Mouse (Mus musculus): ENCODE measurements at regions not wholly inside any gene's neighbourhood (a gene's known extent, or its start where the extent isn't known, plus 50 kb on each side); places are given as distances from the start of the nearest gene placed in this dataset.

GRCm38 (mm10) chr9:43440959-43441510 is 130.4 kb downstream of the Trim29 start:
- no peaks in the 10 kb centered on the region for H3K9me3 ChIP-seq (replicated peaks; ENCODE audit: control insufficient read depth, insufficient read depth, low read length, poor library complexity, severe bottlenecking)
- no peak overlapping the region for H3K27ac ChIP-seq (ENCODE audit: insufficient read depth, low read length)

GRCm38 (mm10) chr9:43445491-43445890 is 134.8 kb downstream of the Trim29 start:
- Histone ChIP-seq H3K36me3 (ENCODE audit: control insufficient read depth, insufficient read depth, low read length, poor library complexity, severe bottlenecking) (no peaks in the 10 kb centered on the region), H3K4me3 (ENCODE audit: low read depth, low read length) (no peak overlapping the region), H3K27ac (ENCODE audit: insufficient read depth, low read length) (no peak overlapping the region), H3K4me1 (ENCODE audit: control insufficient read depth, insufficient read depth, low read length) (no peaks in the 10 kb centered on the region), H3K9ac (ENCODE audit: low read depth, poor library complexity, severe bottlenecking) (no peak overlapping the region), H3K9me3 (replicated peaks; ENCODE audit: control insufficient read depth, insufficient read depth, low read length, poor library complexity, severe bottlenecking) (no peaks in the 10 kb centered on the region), H3K27me3 (ENCODE audit: control insufficient read depth, insufficient read depth, low read length, poor library complexity, severe bottlenecking) (no peaks in the 10 kb centered on the region)
- TF ChIP-seq EP300 (IDR thresholded peaks at IDR 0.05; ENCODE audit: insufficient read depth, low read depth, low read length) (no peak), POLR2A (IDR thresholded peaks at IDR 0.05; ENCODE audit: insufficient read depth, low read length) (no peak), CTCF (IDR thresholded peaks at IDR 0.05; ENCODE audit: low read depth, low read length) (no peak)

More at GRCm38 (mm10) chr9:43440959-43441510, 130.4 kb downstream of the Trim29 start:
- Histone ChIP-seq H3K27me3 (ENCODE audit: control insufficient read depth, insufficient read depth, low read length, poor library complexity, severe bottlenecking) (no peaks in the 10 kb centered on the region), H3K9ac (ENCODE audit: low read depth, poor library complexity, severe bottlenecking) (no peak overlapping the region), H3K4me1 (ENCODE audit: control insufficient read depth, insufficient read depth, low read length) (no peaks in the 10 kb centered on the region), H3K36me3 (ENCODE audit: control insufficient read depth, insufficient read depth, low read length, poor library complexity, severe bottlenecking) (no peaks in the 10 kb centered on the region), H3K4me3 (ENCODE audit: low read depth, low read length) (no peak overlapping the region)
- TF ChIP-seq EP300 (IDR thresholded peaks at IDR 0.05; ENCODE audit: insufficient read depth, low read depth, low read length) (no peak), POLR2A (IDR thresholded peaks at IDR 0.05; ENCODE audit: insufficient read depth, low read length) (no peak), CTCF (IDR thresholded peaks at IDR 0.05; ENCODE audit: low read depth, low read length) (no peak)

DNA sequence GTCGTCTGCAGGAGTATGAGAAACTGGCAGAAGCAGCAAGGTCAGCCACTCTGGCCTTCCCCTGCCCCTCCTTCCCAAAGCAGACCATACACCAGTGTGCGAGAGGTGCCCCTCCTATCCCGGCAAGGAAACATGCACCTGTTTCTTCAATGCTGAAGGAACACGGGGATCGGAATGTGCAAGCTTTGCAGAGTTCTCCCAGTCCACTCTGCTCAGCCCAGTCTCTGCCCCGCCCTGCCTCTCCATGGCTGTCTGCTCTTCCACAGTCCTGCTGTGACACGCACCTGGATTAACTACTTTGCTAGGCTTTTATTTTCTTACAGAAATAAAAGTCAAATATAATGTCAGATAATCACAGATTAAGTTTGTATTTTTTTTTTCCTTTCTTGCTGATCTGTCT is 136.7 kb downstream of the Trim29 start:
- H3K4me3 ChIP-seq (ENCODE audit: low read depth, low read length), result no peak overlapping the region
- no peak overlapping the region for H3K9ac ChIP-seq (ENCODE audit: low read depth, poor library complexity, severe bottlenecking)
- no peaks in the 10 kb centered on the region for H3K36me3 ChIP-seq (ENCODE audit: control insufficient read depth, insufficient read depth, low read length, poor library complexity, severe bottlenecking)
- H3K4me1 ChIP-seq (ENCODE audit: control insufficient read depth, insufficient read depth, low read length), result no peaks in the 10 kb centered on the region
- H3K27ac ChIP-seq (ENCODE audit: insufficient read depth, low read length), result no peak overlapping the region
- no peaks in the 10 kb centered on the region for H3K9me3 ChIP-seq (replicated peaks; ENCODE audit: control insufficient read depth, insufficient read depth, low read length, poor library complexity, severe bottlenecking)
- TF ChIP-seq EP300 (IDR thresholded peaks at IDR 0.05; ENCODE audit: insufficient read depth, low read depth, low read length) (no peak), POLR2A (IDR thresholded peaks at IDR 0.05; ENCODE audit: insufficient read depth, low read length) (no peak), CTCF (IDR thresholded peaks at IDR 0.05; ENCODE audit: low read depth, low read length) (no peak)
- no peaks in the 10 kb centered on the region; the same call in 1 of the 2 replicates for H3K27me3 ChIP-seq (ENCODE audit: control insufficient read depth, insufficient read depth, low read length, poor library complexity, severe bottlenecking)

DNA sequence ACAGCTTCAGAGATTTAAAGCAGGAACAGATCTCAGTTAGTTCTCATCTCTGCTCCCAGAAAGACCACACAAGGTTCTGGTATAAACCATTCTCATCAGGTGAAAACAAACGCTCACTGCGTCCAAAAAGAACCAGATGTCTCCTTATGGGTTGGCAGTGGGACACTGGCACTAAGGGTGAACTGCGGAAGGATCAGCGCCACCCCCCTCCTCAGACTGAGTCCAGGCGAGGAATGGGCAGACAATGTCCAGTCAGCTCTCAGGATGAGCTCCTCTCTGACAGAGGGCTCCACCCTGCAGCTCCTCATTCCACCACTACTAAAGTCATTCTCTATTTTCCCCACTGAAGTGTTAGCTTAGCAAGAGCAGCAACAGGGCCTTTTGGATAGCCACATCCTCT is 138.3 kb downstream of the Trim29 start:
- no peak for TF ChIP-seq POLR2A (IDR thresholded peaks at IDR 0.05; ENCODE audit: insufficient read depth, low read length)
- TF ChIP-seq CTCF (IDR thresholded peaks at IDR 0.05; ENCODE audit: low read depth, low read length), result no peak
- Histone ChIP-seq H3K36me3 (ENCODE audit: control insufficient read depth, insufficient read depth, low read length, poor library complexity, severe bottlenecking) (no peaks in the 10 kb centered on the region), H3K27ac (ENCODE audit: insufficient read depth, low read length) (no peak overlapping the region), H3K4me3 (ENCODE audit: low read depth, low read length) (no peak overlapping the region), H3K9ac (ENCODE audit: low read depth, poor library complexity, severe bottlenecking) (no peak overlapping the region), H3K4me1 (ENCODE audit: control insufficient read depth, insufficient read depth, low read length) (no peaks in the 10 kb centered on the region), H3K9me3 (replicated peaks; ENCODE audit: control insufficient read depth, insufficient read depth, low read length, poor library complexity, severe bottlenecking) (no peaks in the 10 kb centered on the region), H3K27me3 (ENCODE audit: control insufficient read depth, insufficient read depth, low read length, poor library complexity, severe bottlenecking) (no peaks in the 10 kb centered on the region; the same call in 1 of the 2 replicates)

- H3K4me1 ChIP-seq (ENCODE audit: control insufficient read depth, insufficient read depth, low read length), result no peaks in the 10 kb centered on the region
- H3K36me3 ChIP-seq (ENCODE audit: control insufficient read depth, insufficient read depth, low read length, poor library complexity, severe bottlenecking), result no peaks in the 10 kb centered on the region
- no peak for TF ChIP-seq CTCF (IDR thresholded peaks at IDR 0.05; ENCODE audit: low read depth, low read length)
- peak; percentile 86 for TF ChIP-seq EP300 (IDR thresholded peaks at IDR 0.05; ENCODE audit: insufficient read depth, low read depth, low read length)
- H3K27me3 ChIP-seq (ENCODE audit: control insufficient read depth, insufficient read depth, low read length, poor library complexity, severe bottlenecking), result peaks cover 4% of the 10 kb centered on the region
- H3K9me3 ChIP-seq (replicated peaks; ENCODE audit: control insufficient read depth, insufficient read depth, low read length, poor library complexity, severe bottlenecking), result no peaks in the 10 kb centered on the region
- no peak overlapping the region for H3K27ac ChIP-seq (ENCODE audit: insufficient read depth, low read length)
- no peak overlapping the region for H3K4me3 ChIP-seq (ENCODE audit: low read depth, low read length)
- H3K9ac ChIP-seq (ENCODE audit: low read depth, poor library complexity, severe bottlenecking), result no peak overlapping the region
Observed at GRCm38 (mm10) chr9:43453953-43454582, 143.4 kb downstream of the Trim29 start.

DNA sequence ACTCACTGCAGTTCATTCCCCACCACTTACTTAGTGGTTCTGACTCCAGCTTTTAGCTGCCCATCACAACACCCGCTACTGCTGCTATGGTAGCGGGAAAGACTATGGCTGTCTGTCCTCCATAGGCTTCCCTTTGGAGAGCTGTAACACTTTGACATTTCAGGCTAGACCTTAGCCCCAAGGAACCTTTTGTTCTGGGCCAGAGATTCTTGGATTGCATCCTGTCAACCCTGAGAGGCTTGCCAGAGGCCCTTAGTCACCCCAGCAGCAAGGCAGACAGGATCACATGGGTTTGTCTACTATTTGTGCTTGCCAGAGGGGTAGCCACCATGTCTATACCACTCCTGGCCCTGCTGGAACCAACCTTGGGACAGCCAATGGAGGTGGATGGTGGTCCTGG is 147.1 kb downstream of the Trim29 start:
- no peak overlapping the region for H3K9ac ChIP-seq (ENCODE audit: low read depth, poor library complexity, severe bottlenecking)
- TF ChIP-seq POLR2A (IDR thresholded peaks at IDR 0.05; ENCODE audit: insufficient read depth, low read length) (no peak), CTCF (IDR thresholded peaks at IDR 0.05; ENCODE audit: low read depth, low read length) (no peak), EP300 (IDR thresholded peaks at IDR 0.05; ENCODE audit: insufficient read depth, low read depth, low read length) (no peak)
- no peaks in the 10 kb centered on the region for H3K9me3 ChIP-seq (replicated peaks; ENCODE audit: control insufficient read depth, insufficient read depth, low read length, poor library complexity, severe bottlenecking)
- no peak overlapping the region for H3K4me3 ChIP-seq (ENCODE audit: low read depth, low read length)
- H3K27ac ChIP-seq (ENCODE audit: insufficient read depth, low read length), result no peak overlapping the region
- H3K4me1 ChIP-seq (ENCODE audit: control insufficient read depth, insufficient read depth, low read length), result no peaks in the 10 kb centered on the region
- H3K36me3 ChIP-seq (ENCODE audit: control insufficient read depth, insufficient read depth, low read length, poor library complexity, severe bottlenecking), result no peaks in the 10 kb centered on the region
- peaks cover 4% of the 10 kb centered on the region for H3K27me3 ChIP-seq (ENCODE audit: control insufficient read depth, insufficient read depth, low read length, poor library complexity, severe bottlenecking)
